Mouse (Mus musculus) neural tube, embryonic 11.5 days (tissue): ENCODE data around the gene Elovl6. TPM values are rescaled to one million over a fixed set of nuclear protein-coding genes. Genes with fewer than 3 reads are reported as not detected.

Experiments
- ATAC-seq: fragments of 200-750 bp; cut with Nextera tagmentation; 2 replicates; pipeline ENCODE4 v1.8.0; 2017; ENCODE audit warnings: moderate number of reproducible peaks, mild to moderate bottlenecking, moderate TSS enrichment, moderate library complexity; ENCODE audit not compliant: insufficient read depth, low FRiP score, low TSS enrichment
- DNase-seq: peaks from one replicate; pipeline ENCODE4 v3.0.0-alpha.2; 2015; ENCODE audit warnings: low spot score
- H3K27ac ChIP-seq: fragments of 300-500 bp; sonication (generic); 2 replicates; pipeline ENCODE4 v1.5.1; 2014; ENCODE audit warnings: low read depth, mild to moderate bottlenecking, low read length
- H3K27me3 ChIP-seq: fragments of 300-500 bp; sonication (generic); 2 replicates; pipeline ENCODE4 v1.6.1; 2014; ENCODE audit warnings: mild to moderate bottlenecking, low read length, mixed read lengths; ENCODE audit not compliant: control insufficient read depth, insufficient read depth
- H3K36me3 ChIP-seq: fragments of 300-500 bp; sonication (generic); 2 replicates; pipeline ENCODE4 v1.6.1; 2014; ENCODE audit warnings: mild to moderate bottlenecking, low read length, moderate library complexity, mixed read lengths; ENCODE audit not compliant: control insufficient read depth, insufficient read depth
- H3K4me1 ChIP-seq: fragments of 300-500 bp; sonication (generic); 2 replicates; pipeline ENCODE4 v1.6.1; 2014; ENCODE audit warnings: low read length, mixed read lengths; ENCODE audit not compliant: control insufficient read depth, insufficient read depth
- H3K4me2 ChIP-seq: fragments of 300-500 bp; sonication (generic); 2 replicates; pipeline ENCODE4 v1.6.1; 2014; ENCODE audit warnings: low read depth, mild to moderate bottlenecking, moderate library complexity
- H3K4me3 ChIP-seq: fragments of 300-500 bp; sonication (generic); 2 replicates; pipeline ENCODE4 v1.5.1; 2014; ENCODE audit warnings: low read depth, low read length
- H3K9ac ChIP-seq: fragments of 300-500 bp; sonication (generic); 2 replicates; pipeline ENCODE4 v1.6.1; 2014; ENCODE audit warnings: mild to moderate bottlenecking, low read length
- H3K9me3 ChIP-seq: fragments of 300-500 bp; sonication (generic); 2 replicates; pipeline ENCODE4 v1.6.1; 2016; ENCODE audit warnings: low read length; ENCODE audit not compliant: control insufficient read depth
- WGBS: fragments of 180-500 bp; shearing (Covaris S2); extraction: QIAGEN DNeasy Blood & Tissue Kit; methylation state at CpG from one replicate; pipeline ENCODE4 v1.1.7; 2014; 5-methylcytosine and 5-hydroxymethylcytosine counted together
- polyA plus RNA-seq: library from polyadenylated mRNA; unstranded; fragments of >200 nt; fragmentation: Nextera tagmentation; extraction: Ambion mirVana; gene quantifications from 2 replicates; pipeline ENCODE4 v1.2.1, GENCODE M21; 2014

Elovl6 gene
- polyA plus RNA-seq, 1 experiment from 2014 or later: 47.1 TPM

- H3K4me1 ChIP-seq: no peaks in the 10 kb centered on the region
- 34% methylated on average over 3 of the region's 3 CpGs for WGBS
Observed at GRCm38 (mm10) chr3:129645409-129645808, 113.3 kb downstream of the Elovl6 start.

GRCm38 (mm10) chr3:129646781-129647180, 114.6 kb downstream of the Elovl6 start:
- ATAC-seq (no peak), DNase-seq (no peak)
- Histone ChIP-seq H3K4me3 (no peak overlapping the region), H3K4me2 (no peak overlapping the region), H3K27me3 (no peaks in the 10 kb centered on the region), H3K27ac (no peak overlapping the region), H3K9ac (no peak overlapping the region), H3K9me3 (no peaks in the 10 kb centered on the region), H3K4me1 (no peaks in the 10 kb centered on the region), H3K36me3 (no peaks in the 10 kb centered on the region)
- 92% methylated on average over 5 of the region's 5 CpGs for WGBS

More at GRCm38 (mm10) chr3:129645409-129645808, 113.3 kb downstream of the Elovl6 start:
- no peak overlapping the region for H3K9ac ChIP-seq
- H3K36me3 ChIP-seq: no peaks in the 10 kb centered on the region
- no peak overlapping the region for H3K27ac ChIP-seq
- DNase-seq: no peak
- no peaks in the 10 kb centered on the region for H3K27me3 ChIP-seq
- no peaks in the 10 kb centered on the region for H3K9me3 ChIP-seq
- no peak overlapping the region for H3K4me2 ChIP-seq
- H3K4me3 ChIP-seq: no peak overlapping the region
- ATAC-seq: peak; percentile 17; the same call in 1 of the 2 replicates

- no peak overlapping the region for H3K9ac ChIP-seq
- no peak for DNase-seq
- H3K4me2 ChIP-seq: no peak overlapping the region
- no peak overlapping the region for H3K27ac ChIP-seq
- no peaks in the 10 kb centered on the region for H3K36me3 ChIP-seq
- H3K27me3 ChIP-seq: no peaks in the 10 kb centered on the region
- H3K4me1 ChIP-seq: no peaks in the 10 kb centered on the region
- H3K9me3 ChIP-seq: no peaks in the 10 kb centered on the region
- no peak overlapping the region for H3K4me3 ChIP-seq
- WGBS: 87% methylated on average over 10 of the region's 10 CpGs
- ATAC-seq: no peak
Observed at GRCm38 (mm10) chr3:129647312-129647711, 115.2 kb downstream of the Elovl6 start.

- DNase-seq (no peak), ATAC-seq (no peak)
- no peak overlapping the region for H3K9ac ChIP-seq
- 74% methylated on average over 5 of the region's 5 CpGs for WGBS
- H3K27ac ChIP-seq: no peak overlapping the region
- H3K4me2 ChIP-seq: no peak overlapping the region
- H3K9me3 ChIP-seq: no peaks in the 10 kb centered on the region
- H3K27me3 ChIP-seq: no peaks in the 10 kb centered on the region
- no peaks in the 10 kb centered on the region for H3K4me1 ChIP-seq
- no peak overlapping the region for H3K4me3 ChIP-seq
- no peaks in the 10 kb centered on the region for H3K36me3 ChIP-seq
Observed at GRCm38 (mm10) chr3:129648598-129648997, 116.4 kb downstream of the Elovl6 start.

- Histone ChIP-seq H3K36me3 (no peaks in the 10 kb centered on the region), H3K9ac (no peak overlapping the region), H3K4me2 (no peak overlapping the region), H3K27ac (no peak overlapping the region), H3K9me3 (no peaks in the 10 kb centered on the region), H3K4me1 (no peaks in the 10 kb centered on the region), H3K4me3 (no peak overlapping the region), H3K27me3 (no peaks in the 10 kb centered on the region)
- ATAC-seq: no peak
- WGBS: 62% methylated on average over 8 of the region's 8 CpGs
- DNase-seq: no peak
Observed at GRCm38 (mm10) chr3:129649586-129650292, 117.6 kb downstream of the Elovl6 start.

GRCm38 (mm10) chr3:129650293-129650612, 118.1 kb downstream of the Elovl6 start:
- ATAC-seq (no peak), DNase-seq (no peak)
- Histone ChIP-seq H3K27ac (no peak overlapping the region), H3K4me3 (no peak overlapping the region), H3K36me3 (no peaks in the 10 kb centered on the region), H3K4me1 (no peaks in the 10 kb centered on the region), H3K9ac (no peak overlapping the region), H3K9me3 (no peaks in the 10 kb centered on the region), H3K27me3 (no peaks in the 10 kb centered on the region), H3K4me2 (no peak overlapping the region)

GRCm38 (mm10) chr3:129650931-129651330, 118.8 kb downstream of the Elovl6 start:
- no peak overlapping the region for H3K27ac ChIP-seq
- no peak for DNase-seq

GRCm38 (mm10) chr3:129651765-129652164, 119.6 kb downstream of the Elovl6 start:
- Histone ChIP-seq H3K4me1 (no peaks in the 10 kb centered on the region), H3K27me3 (no peaks in the 10 kb centered on the region), H3K9me3 (no peaks in the 10 kb centered on the region), H3K9ac (no peak overlapping the region), H3K27ac (no peak overlapping the region), H3K4me3 (no peak overlapping the region), H3K4me2 (no peak overlapping the region), H3K36me3 (no peaks in the 10 kb centered on the region)
- WGBS: 96% methylated on average over 8 of the region's 8 CpGs
- ATAC-seq: no peak
- no peak for DNase-seq

More at GRCm38 (mm10) chr3:129650931-129651330, 118.8 kb downstream of the Elovl6 start:
- H3K9me3 ChIP-seq: no peaks in the 10 kb centered on the region
- H3K9ac ChIP-seq: no peak overlapping the region
- no peak overlapping the region for H3K4me2 ChIP-seq
- 19% methylated on average over 1 of the region's 1 CpGs for WGBS
- H3K36me3 ChIP-seq: no peaks in the 10 kb centered on the region
- no peak overlapping the region for H3K4me3 ChIP-seq
- no peaks in the 10 kb centered on the region for H3K4me1 ChIP-seq
- ATAC-seq: no peak
- H3K27me3 ChIP-seq: no peaks in the 10 kb centered on the region

- DNase-seq (no peak), ATAC-seq (no peak)
- H3K4me1 ChIP-seq: no peaks in the 10 kb centered on the region
- H3K9me3 ChIP-seq: no peaks in the 10 kb centered on the region
- no peak overlapping the region for H3K27ac ChIP-seq
- H3K4me3 ChIP-seq: no peak overlapping the region
- no peak overlapping the region for H3K4me2 ChIP-seq
- H3K36me3 ChIP-seq: no peaks in the 10 kb centered on the region
- 94% methylated on average over 4 of the region's 4 CpGs for WGBS
- no peaks in the 10 kb centered on the region for H3K27me3 ChIP-seq
- no peak overlapping the region for H3K9ac ChIP-seq
Observed at GRCm38 (mm10) chr3:129652476-129652875, 120.3 kb downstream of the Elovl6 start.
